Mouse (Mus musculus) thymus, postnatal 10 days (tissue): ENCODE measurements around the gene Gm10447.
"Not testable (repeated sequence)": the region's sequence is repeated elsewhere in the genome, so short reads cannot be mapped to it uniquely, and the experiment has no call there.

Source experiments
- DNase-seq, 2 experiments: peaks; one replicate each; pipeline ENCODE4 v3.0.0; 2021; ENCODE audit warnings: low spot score in 2 of 2

The Gm10447 gene

GRCm38 (mm10) chr11:53443861-53444260, 13.0 kb downstream of the Gm10447 start:
- peak; percentile 26 to 35 for DNase-seq

DNA sequence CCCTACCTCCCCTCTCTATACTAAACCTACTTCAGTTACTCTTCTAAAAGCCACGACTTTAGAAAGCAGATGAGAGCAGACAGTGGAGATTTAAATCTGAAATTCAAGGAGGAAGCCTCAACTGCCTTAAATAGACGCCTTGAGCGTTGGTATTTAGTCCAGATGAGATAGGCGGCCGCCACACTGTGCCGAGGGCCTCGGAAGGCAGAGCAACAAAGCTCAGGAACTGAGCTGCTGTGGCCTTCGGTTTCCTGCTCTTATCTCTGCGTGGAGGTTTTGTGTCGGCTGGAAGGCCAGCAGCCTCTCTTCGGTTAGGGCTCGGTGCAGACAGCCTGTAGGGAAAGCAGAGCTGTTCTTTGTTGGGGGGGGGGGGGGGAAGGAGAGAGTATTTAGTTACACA, 15.0 kb downstream of the Gm10447 start:
- DNase-seq, result peak; percentile 39 to 41

DNA sequence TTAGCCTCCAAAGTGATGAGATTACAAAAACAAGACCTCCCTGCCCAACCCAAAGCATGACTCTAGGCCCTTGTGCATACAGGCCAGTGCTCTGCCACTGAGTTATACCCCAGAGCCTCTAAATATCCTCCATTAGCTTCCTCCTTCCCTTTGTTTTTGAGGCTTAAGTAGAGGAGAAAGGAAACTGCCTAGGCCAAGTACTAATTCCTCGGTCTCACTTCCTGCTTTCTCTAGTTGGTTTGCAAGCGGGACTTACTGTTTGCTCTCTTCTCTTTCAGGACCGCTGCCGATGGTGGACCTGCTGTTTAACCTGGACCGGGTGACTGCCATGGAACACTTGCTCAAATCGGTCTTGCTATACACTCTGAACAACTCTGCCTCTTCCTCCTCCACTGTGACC, 20.6 kb downstream of the Gm10447 start:
- DNase-seq, result no peak

DNA sequence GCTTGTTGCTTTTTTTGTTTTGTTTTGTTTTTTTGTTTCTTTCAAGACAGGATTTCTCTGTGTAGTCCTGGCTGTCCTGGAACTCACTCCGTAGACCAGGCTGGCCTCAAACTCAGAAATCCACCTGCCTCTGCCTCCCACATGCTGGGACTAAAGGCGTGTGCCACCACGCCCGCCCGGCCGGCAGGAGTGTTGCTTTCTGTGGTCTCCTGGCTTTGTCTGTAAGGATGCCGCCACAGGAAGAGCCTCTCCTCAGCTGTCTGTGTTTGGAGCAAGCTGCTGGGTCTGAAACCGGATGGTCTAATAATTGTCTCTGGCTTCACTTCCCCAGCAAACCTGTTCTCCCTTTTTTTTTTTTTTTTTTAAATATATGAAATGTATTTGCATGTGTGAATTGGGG, 21.4 kb downstream of the Gm10447 start:
- no peak for DNase-seq

DNA sequence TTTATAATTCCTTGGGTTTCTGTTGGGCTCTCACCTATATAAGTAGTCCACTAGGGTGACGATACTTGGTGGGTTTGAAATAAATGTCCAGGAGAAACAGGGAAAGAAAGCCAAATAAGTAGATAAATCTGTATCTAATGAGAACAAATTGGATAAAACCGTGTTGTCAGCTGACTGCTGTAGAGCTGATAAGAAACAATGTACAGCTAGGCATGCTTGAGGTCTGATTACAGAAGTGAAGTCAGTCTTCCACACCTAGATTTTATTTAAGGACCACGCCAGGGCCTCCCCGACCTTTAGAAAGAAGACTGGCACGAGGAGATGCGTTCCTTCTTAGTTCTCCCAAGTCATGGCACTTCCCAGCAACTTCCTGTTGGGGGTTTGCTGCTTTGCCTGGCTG, 23.9 kb downstream of the Gm10447 start:
- DNase-seq, result no peak

DNA sequence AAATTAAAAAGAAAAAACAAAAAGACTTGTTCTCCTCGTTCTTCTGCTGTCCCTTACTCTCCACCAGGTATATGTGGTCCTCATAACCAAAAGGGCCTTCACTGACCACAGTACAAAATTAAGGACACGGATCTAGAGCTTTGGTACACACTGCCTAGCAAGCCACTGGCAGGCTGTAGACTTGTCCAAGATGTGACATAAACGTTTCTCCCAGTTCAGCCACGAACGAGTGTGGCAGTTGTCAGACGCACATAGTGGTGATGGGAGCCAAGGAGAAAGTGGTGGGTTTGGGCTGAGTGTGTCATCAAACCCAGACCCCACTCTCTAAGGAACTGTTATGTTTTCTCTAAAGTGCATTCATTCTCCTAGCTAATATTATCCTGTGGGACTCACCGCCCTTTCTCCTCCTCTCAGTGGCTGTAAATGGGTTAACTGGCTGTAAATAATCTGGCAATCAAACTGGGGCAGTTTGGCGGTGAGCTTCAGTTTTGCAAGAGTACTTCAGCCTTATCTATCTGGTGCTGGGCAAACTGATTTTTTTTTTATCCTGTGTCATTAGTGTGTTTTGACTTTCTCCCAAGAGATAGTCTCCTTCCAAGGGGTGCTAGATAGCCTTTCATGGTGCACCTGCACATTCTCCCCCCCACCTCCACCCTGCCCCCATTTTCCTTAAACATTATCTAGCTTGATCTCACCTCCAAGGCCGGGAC, 25.4 kb downstream of the Gm10447 start:
- DNase-seq, result peak in 1 of 2 experiments; percentile 20

- peak; percentile 99 for DNase-seq
These were observed 26.1 kb downstream of the Gm10447 start, which contains the start of the genes Uqcrq and Gdf9 for GRCm38 (mm10) chr11:53430670-53431346. Gene Uqcrq (minus strand): TSS chr11:53430831. Gene Gdf9 (plus strand): TSS chr11:53431023.

DNA sequence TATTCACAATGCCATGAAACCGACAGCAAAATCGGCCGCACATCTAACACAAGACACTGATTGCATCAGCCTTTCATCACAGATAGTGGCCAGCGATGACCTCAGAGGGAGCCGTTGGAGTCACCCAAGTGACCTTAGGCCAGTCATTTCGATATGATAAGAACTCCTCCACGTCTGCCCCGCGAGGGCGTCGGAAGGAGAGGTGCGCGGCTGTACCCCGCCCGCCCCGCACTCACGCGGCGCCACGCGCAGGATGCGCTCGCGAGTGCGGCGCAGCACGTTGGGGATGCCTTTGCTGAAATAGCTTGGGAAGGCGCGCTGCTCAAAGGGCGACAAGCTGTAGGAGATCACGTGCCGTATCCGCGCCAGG, 26.6 kb downstream of the Gm10447 start:
- no peak for DNase-seq

DNA sequence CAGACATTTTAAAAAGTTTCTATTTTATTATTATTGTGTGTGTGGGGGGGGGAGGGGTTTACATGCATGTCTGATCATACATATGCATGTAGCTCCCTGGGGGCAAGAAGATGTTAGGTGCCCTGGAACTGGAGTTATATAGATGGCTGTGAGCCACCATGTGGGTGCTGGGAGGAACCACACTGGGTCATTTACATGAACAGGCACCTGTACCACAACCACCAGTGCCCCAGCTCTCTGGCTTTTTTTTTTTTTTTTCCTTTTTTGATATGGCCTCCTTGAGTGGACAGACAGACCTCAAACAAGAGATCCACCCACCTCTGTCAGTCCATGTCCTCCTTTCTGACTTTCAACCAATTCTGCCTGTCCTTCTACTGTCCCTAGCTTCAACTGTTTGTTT, 27.7 kb downstream of the Gm10447 start:
- DNase-seq, result no peak

- no peak for DNase-seq
These were observed 28.2 kb downstream of the Gm10447 start for GRCm38 (mm10) chr11:53428716-53429057.

DNA sequence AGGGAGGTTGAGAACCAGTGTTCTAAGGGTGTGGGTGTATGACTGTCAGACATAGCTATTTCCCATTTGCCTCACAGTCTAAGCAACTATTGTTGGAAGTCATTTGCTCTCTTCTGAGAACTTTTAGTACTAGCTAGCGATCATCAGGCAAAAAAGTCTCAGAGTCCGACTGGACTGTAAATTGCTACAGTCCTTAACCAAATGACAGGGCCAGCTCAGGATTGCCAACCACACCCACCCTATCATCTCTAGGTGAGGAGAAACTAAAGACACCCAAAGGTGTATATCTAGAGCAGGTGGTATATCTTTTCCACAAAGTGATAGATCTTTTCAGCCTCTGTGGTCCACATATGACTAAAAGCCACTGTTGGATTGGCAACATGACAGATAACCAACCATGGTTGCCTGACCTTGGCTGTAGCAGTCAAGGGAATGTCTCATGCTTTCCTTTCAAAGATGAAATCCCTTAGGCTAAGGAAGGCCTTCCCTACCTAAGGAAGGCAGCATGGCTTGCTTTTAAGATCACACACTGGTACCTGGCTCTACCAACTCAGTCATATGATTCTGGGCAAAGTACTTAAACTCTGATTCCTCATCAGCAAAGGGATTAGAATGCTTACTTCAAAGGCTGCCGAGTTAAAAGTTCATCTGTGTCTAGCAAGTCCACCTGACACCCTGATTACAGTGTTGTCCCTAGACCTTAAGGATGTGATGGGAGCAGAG, 28.8 kb downstream of the Gm10447 start:
- DNase-seq, result no peak

GRCm38 (mm10) chr11:53426914-53427313, 30.0 kb downstream of the Gm10447 start:
- DNase-seq, result not testable (repeated sequence)

DNA sequence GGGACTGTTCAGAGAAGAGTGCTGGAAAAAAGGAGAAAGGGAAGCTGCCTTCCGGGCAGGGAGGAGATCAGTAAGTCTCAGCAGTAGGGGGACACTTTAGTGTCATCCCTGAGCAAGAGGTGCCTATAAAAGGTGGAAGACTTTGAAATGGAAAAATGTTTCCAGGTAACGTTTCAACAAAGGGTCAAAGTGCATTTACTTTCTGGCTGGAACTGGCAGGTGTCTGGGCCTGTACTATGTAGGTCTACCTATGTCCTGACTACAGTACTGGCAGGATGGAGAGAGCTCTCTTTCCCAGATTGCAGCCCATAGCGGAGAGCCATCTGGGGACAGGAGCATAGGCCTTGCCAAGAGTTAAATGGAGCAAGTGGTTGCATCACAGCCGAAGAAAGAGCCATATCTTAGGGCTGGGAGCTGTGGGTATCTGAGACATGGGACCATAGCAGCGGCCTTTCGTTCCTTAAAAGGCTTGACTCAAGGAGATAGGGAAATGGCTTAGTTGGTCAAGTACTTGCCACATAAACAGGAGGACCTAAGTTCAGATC, 31.1 kb downstream of the Gm10447 start:
- no peak for DNase-seq

DNA sequence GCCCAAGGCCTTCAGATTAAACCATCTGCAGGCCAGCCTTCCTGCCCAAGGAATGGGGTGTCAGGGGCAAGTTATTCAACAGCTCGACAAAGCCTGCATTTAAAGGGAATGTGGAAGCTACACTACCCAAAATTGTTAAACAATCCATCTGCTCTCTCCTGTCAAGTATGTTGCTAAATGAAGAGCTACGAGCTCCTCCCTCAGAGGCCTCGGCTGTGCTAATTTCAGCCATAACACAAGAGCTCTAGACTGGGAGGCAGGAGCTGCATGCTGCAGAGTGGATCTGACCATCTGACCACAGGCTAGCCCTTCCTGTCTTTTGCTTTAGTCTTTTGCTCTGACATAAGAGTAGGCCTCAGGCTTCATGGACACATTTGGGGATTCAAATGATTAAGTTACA, 31.7 kb downstream of the Gm10447 start:
- no peak for DNase-seq

- DNase-seq, result no peak
These were observed 32.1 kb downstream of the Gm10447 start for GRCm38 (mm10) chr11:53424826-53425225.

DNA sequence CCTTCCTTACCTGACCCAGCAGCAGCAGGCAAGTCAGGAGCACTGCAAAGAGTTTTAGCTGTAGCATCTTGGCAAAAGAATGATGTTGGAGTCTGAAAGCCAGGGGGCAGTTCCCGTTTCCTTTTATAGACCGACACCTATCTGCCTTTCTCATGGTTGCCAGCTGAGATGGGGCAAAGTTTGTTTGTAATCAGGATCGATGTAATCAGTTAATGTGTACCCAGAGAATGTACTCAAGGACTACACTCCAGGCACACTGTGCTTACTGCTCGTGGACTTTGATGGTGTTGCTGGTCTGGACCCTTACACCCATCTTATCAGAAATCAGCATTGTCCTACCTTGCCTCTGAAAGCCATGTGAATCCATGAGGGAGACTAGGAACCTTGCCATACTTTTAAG, 33.9 kb downstream of the Gm10447 start, which contains the start of gene Leap2:
Gene Leap2, minus strand, starts transcription at position 135 of the 400 bp plus-strand sequence.
- no peak for DNase-seq

GRCm38 (mm10) chr11:53418048-53418447, 38.9 kb downstream of the Gm10447 start:
- no peak for DNase-seq

GRCm38 (mm10) chr11:53413871-53414270, 43.0 kb downstream of the Gm10447 start:
- no peak for DNase-seq

DNA sequence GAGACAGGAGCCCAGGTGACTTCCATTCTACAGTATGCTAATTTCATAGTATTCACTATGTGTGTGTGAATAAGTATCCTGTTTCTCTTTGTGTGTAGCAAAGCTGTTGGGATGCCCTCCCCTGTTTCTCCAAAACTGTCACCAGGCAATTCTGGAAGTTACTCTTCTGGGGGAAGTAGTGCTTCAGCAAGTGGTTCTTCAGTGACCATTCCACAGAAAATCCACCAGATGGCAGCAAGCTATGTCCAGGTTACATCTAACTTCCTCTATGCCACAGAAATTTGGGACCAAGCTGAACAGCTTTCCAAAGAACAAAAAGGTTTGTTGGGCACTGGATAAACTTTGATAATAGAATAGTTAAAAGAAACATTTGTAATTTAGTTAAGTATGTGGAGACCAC, 45.2 kb downstream of the Gm10447 start:
- peak in 1 of 2 experiments; percentile 11 for DNase-seq
